Mouse (Mus musculus): ENCODE measurements around the gene Scube1.

Scube1 gene

GRCm38 (mm10) chr15:83602372-83603045 lies 122.3 kb downstream of the Scube1 start:
- DNase-seq (ENCODE audit: inconsistent age in 2 of 2, low spot score in 1 of 2): peak; percentile 62 to 81

GRCm38 (mm10) chr15:83601185-83601584 lies 123.6 kb downstream of the Scube1 start:
- no peak for DNase-seq (ENCODE audit: inconsistent age in 2 of 2, low spot score in 1 of 2)

GRCm38 (mm10) chr15:83596833-83597232 lies 128.0 kb downstream of the Scube1 start:
- DNase-seq (ENCODE audit: inconsistent age in 2 of 2, low spot score in 1 of 2): no peak

- DNase-seq (ENCODE audit: inconsistent age in 2 of 2, low spot score in 1 of 2): no peak
Measured at GRCm38 (mm10) chr15:83595364-83595711, 129.5 kb downstream of the Scube1 start.

- peak; percentile 95 to 97 for DNase-seq (ENCODE audit: inconsistent age in 2 of 2, low spot score in 1 of 2)
Measured at GRCm38 (mm10) chr15:83594513-83595363, 130.1 kb downstream of the Scube1 start, which contains the start of gene Ttll12. TSS of gene Ttll12 (minus strand) at chr15:83595157.

GRCm38 (mm10) chr15:83593702-83594512 lies 130.9 kb downstream of the Scube1 start:
- DNase-seq (ENCODE audit: inconsistent age in 2 of 2, low spot score in 1 of 2): peak in 1 of 2 experiments; percentile 47

- DNase-seq (ENCODE audit: inconsistent age in 2 of 2, low spot score in 1 of 2): peak; percentile 61 to 77
Measured at GRCm38 (mm10) chr15:83593189-83593585, 131.6 kb downstream of the Scube1 start.

- DNase-seq (ENCODE audit: inconsistent age in 2 of 2, low spot score in 1 of 2): no peak
Measured at GRCm38 (mm10) chr15:83592260-83593188, 132.3 kb downstream of the Scube1 start.

GRCm38 (mm10) chr15:83591758-83592157 lies 133.1 kb downstream of the Scube1 start:
- DNase-seq (ENCODE audit: inconsistent age in 2 of 2, low spot score in 1 of 2): no peak

- peak in 1 of 2 experiments; percentile 41 for DNase-seq (ENCODE audit: inconsistent age in 2 of 2, low spot score in 1 of 2)
Measured at GRCm38 (mm10) chr15:83590841-83591240, 134.0 kb downstream of the Scube1 start.

- no peak for DNase-seq (ENCODE audit: inconsistent age in 2 of 2, low spot score in 1 of 2)
Measured at GRCm38 (mm10) chr15:83584741-83585220, 140.0 kb downstream of the Scube1 start.

- DNase-seq (ENCODE audit: inconsistent age in 2 of 2, low spot score in 1 of 2): peak; percentile 78 to 91
Measured at GRCm38 (mm10) chr15:83583419-83584156, 141.2 kb downstream of the Scube1 start.

GRCm38 (mm10) chr15:83582931-83583330 lies 141.9 kb downstream of the Scube1 start:
- no peak for DNase-seq (ENCODE audit: inconsistent age in 2 of 2, low spot score in 1 of 2)

GRCm38 (mm10) chr15:83576651-83577050 lies 148.2 kb downstream of the Scube1 start:
- DNase-seq (ENCODE audit: inconsistent age in 2 of 2, low spot score in 1 of 2): no peak

GRCm38 (mm10) chr15:83575543-83575942 lies 149.3 kb downstream of the Scube1 start:
- DNase-seq (ENCODE audit: inconsistent age in 2 of 2, low spot score in 1 of 2): no peak

- peak; percentile 88 to 92 for DNase-seq (ENCODE audit: inconsistent age in 2 of 2, low spot score in 1 of 2)
Measured at GRCm38 (mm10) chr15:83574731-83575351, 150.0 kb downstream of the Scube1 start.

GRCm38 (mm10) chr15:83573606-83574005 lies 151.2 kb downstream of the Scube1 start:
- DNase-seq (ENCODE audit: inconsistent age in 2 of 2, low spot score in 1 of 2): no peak

GRCm38 (mm10) chr15:83572132-83572531 lies 152.7 kb downstream of the Scube1 start:
- peak in 1 of 2 experiments; percentile 43 for DNase-seq (ENCODE audit: inconsistent age in 2 of 2, low spot score in 1 of 2)

- peak; percentile 81 to 88 for DNase-seq (ENCODE audit: inconsistent age in 2 of 2, low spot score in 1 of 2)
Measured at GRCm38 (mm10) chr15:83571636-83572035, 153.2 kb downstream of the Scube1 start.
